Comparison of ENCODE assay signal across 24 mouse cellular contexts in the genomic region with DNA sequence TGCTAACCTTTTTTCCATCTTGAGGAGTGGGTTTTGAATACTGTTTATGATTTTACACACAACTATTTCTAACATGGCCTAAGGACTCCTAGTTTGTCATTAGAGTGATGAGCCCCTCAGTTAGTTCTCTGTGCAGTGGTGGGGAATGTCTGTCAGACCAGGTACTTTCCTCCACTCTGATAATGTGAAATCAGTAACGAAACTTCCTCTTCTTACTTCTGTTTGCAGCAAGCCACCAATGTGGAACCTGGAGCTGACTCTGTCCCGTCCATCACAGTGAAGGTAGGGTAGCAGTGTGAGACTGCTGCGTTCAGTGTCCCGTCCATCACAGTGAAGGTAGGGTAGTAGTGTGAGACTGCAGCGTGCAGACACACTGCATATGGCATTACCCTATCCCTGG.
DNase-seq lines count a peak whose midpoint lies in the region; ATAC-seq and TF ChIP-seq lines count a peak whose summit lies in the region.
"Had no signal": no experiment of that assay in that cellular context is flagged by ENCODE, and none has a peak within 500 bp of the region (broad histone marks: within the 10 kb centered on the region; RNA-seq: fewer than 3 reads in every experiment).

No protein-coding gene starts in this region.

- H3K27me3 ChIP-seq in MEL (ENCODE audit: control insufficient read depth in 1 of 2, insufficient read depth in 2 of 2, low read length in 2 of 2): no peaks in the 10 kb centered on the region
- H3K27me3 ChIP-seq in megakaryocyte, embryonic 14.5 days (replicated peaks): no peaks in the 10 kb centered on the region
- H3K27me3 ChIP-seq in splenic B cell, adult 2 months (ENCODE audit: control insufficient read depth, insufficient read depth, low read length, poor library complexity, severe bottlenecking): no peaks in the 10 kb centered on the region
- H3K27me3 ChIP-seq in midbrain, embryonic 15.5 days (replicated peaks): no peaks in the 10 kb centered on the region
- H3K27me3 ChIP-seq: embryonic facial prominence, embryonic 13.5 days; forebrain, embryonic 12.5 days; forebrain, embryonic 15.5 days; hindbrain, embryonic 12.5 days; hindbrain, embryonic 15.5 days had no signal

- H3K4me2 ChIP-seq in midbrain, embryonic 15.5 days: no peak overlapping the region
- H3K4me2 ChIP-seq: embryonic facial prominence, embryonic 13.5 days; forebrain, embryonic 12.5 days; forebrain, embryonic 15.5 days; heart, embryonic 11.5 days; hindbrain, embryonic 12.5 days; hindbrain, embryonic 15.5 days had no signal

- WGBS in midbrain, embryonic 15.5 days: 94% methylated on average over 5 of the region's 5 CpGs

- no peak overlapping the region for H3K27ac ChIP-seq in MEL (ENCODE audit: control insufficient read depth, low read depth, low read length)
- no peak overlapping the region for H3K27ac ChIP-seq in midbrain, embryonic 15.5 days
- H3K27ac ChIP-seq: embryonic facial prominence, embryonic 10.5 days; embryonic facial prominence, embryonic 13.5 days; forebrain, embryonic 12.5 days; forebrain, embryonic 15.5 days; heart, adult 2 months; hindbrain, embryonic 12.5 days; hindbrain, embryonic 15.5 days had no signal

- DNase-seq in spleen, postnatal 36 days (ENCODE audit: low spot score in 2 of 2): peak; percentile 40 to 49
- no peak for DNase-seq in spleen, adult 12 weeks (ENCODE audit: low spot score)
- DNase-seq in MEL (ENCODE audit: low read depth, low spot score): peak; percentile 57
- peak; percentile 65 for DNase-seq in splenic B cell, adult 2 months (ENCODE audit: low read depth, low spot score)
- no peak for DNase-seq in layer of hippocampus, adult 9-11 months
- DNase-seq in cerebellum, postnatal 10 days: no peak
- DNase-seq: adrenal gland, adult 2 months; adrenal gland, postnatal 14 days; cerebellum, adult 11 months; cerebellum, adult 2 months; cerebellum, postnatal 25 days; gastrocnemius, postnatal 25 days; heart, adult 2 months had no signal

- H3K9me3 ChIP-seq in MEL (replicated peaks; ENCODE audit: insufficient read depth, low read length): no peaks in the 10 kb centered on the region
- H3K9me3 ChIP-seq in megakaryocyte, embryonic 14.5 days: 0 out of 2 replicates have a peak, but pooled peaks cover 4% of the 10 kb centered on the region
- no peaks in the 10 kb centered on the region for H3K9me3 ChIP-seq in midbrain, embryonic 15.5 days
- H3K9me3 ChIP-seq: embryonic facial prominence, embryonic 10.5 days; embryonic facial prominence, embryonic 13.5 days; forebrain, embryonic 12.5 days; forebrain, embryonic 15.5 days; G1E; hindbrain, embryonic 12.5 days; hindbrain, embryonic 15.5 days had no signal

- TF ChIP-seq CTCF in MEL (IDR thresholded peaks at IDR 0.05 in 2 of 3, conservative IDR thresholded peaks at IDR 0.05 in 1 of 3; ENCODE audit: control insufficient read depth in 1 of 3, insufficient read depth in 1 of 3, low read depth in 2 of 3, low read length in 3 of 3, poor library complexity in 1 of 3, severe bottlenecking in 1 of 3): no peak

- H3K4me3 ChIP-seq in MEL (ENCODE audit: control insufficient read depth in 1 of 2, insufficient read depth in 1 of 2, low read depth in 2 of 2, low read length in 2 of 2): no peak overlapping the region
- peak overlapping the region; percentile 15 for H3K4me3 ChIP-seq in megakaryocyte, embryonic 14.5 days (replicated peaks)
- no peak overlapping the region for H3K4me3 ChIP-seq in midbrain, embryonic 15.5 days
- H3K4me3 ChIP-seq: embryonic facial prominence, embryonic 10.5 days; embryonic facial prominence, embryonic 13.5 days; erythroblast, embryonic 14.5 days; forebrain, embryonic 12.5 days; forebrain, embryonic 15.5 days; heart, adult 2 months; hindbrain, embryonic 12.5 days; hindbrain, embryonic 15.5 days had no signal

- H3K4me1 ChIP-seq in MEL (ENCODE audit: control insufficient read depth in 1 of 2, insufficient read depth in 2 of 2, low read length in 2 of 2): peaks cover 2% of the 10 kb centered on the region in 2 experiments; a peak in 1 of 4 replicates
- peaks cover 18% of the 10 kb centered on the region for H3K4me1 ChIP-seq in megakaryocyte, embryonic 14.5 days
- peaks cover 3% of the 10 kb centered on the region; the same call in 1 of the 2 replicates for H3K4me1 ChIP-seq in midbrain, embryonic 15.5 days
- H3K4me1 ChIP-seq: forebrain, embryonic 15.5 days had no signal

- H3K9ac ChIP-seq in MEL (ENCODE audit: control insufficient read depth, low read depth, low read length, poor library complexity, severe bottlenecking): no peak overlapping the region
- no peak overlapping the region for H3K9ac ChIP-seq in midbrain, embryonic 15.5 days
- H3K9ac ChIP-seq: embryonic facial prominence, embryonic 13.5 days; forebrain, embryonic 12.5 days; forebrain, embryonic 15.5 days; hindbrain, embryonic 12.5 days; hindbrain, embryonic 15.5 days had no signal

- no peak for ATAC-seq in midbrain, embryonic 15.5 days (replicated peaks)
- ATAC-seq: forebrain, embryonic 15.5 days had no signal

- no peak for TF ChIP-seq POLR2A in MEL (IDR thresholded peaks at IDR 0.05; ENCODE audit: control insufficient read depth in 1 of 2, insufficient read depth in 1 of 2, low read depth in 1 of 2, low read length in 2 of 2, poor library complexity in 1 of 2)

- TF ChIP-seq RAD21 in MEL (IDR thresholded peaks at IDR 0.05; ENCODE audit: low read depth, low read length): no peak

- no peak; a peak in 1 of 4 replicates for TF ChIP-seq EP300 in MEL (IDR thresholded peaks at IDR 0.05; ENCODE audit: low read depth in 1 of 2, low read length in 2 of 2)

- no peaks in the 10 kb centered on the region for H3K79me2 ChIP-seq in MEL (ENCODE audit: control insufficient read depth, insufficient read depth, low read length, poor library complexity)

- no peaks in the 10 kb centered on the region; a peak in 1 of 4 replicates for H3K36me3 ChIP-seq in MEL (ENCODE audit: control insufficient read depth in 1 of 2, insufficient read depth in 2 of 2, low read length in 2 of 2)
- peaks cover 3% of the 10 kb centered on the region for H3K36me3 ChIP-seq in megakaryocyte, embryonic 14.5 days (replicated peaks; ENCODE audit: low read length)
- no peaks in the 10 kb centered on the region for H3K36me3 ChIP-seq in splenic B cell, adult 2 months (ENCODE audit: control insufficient read depth, insufficient read depth, low read length, poor library complexity, severe bottlenecking)
- no peaks in the 10 kb centered on the region for H3K36me3 ChIP-seq in midbrain, embryonic 15.5 days (replicated peaks)
- H3K36me3 ChIP-seq: embryonic facial prominence, embryonic 10.5 days; embryonic facial prominence, embryonic 13.5 days; forebrain, embryonic 12.5 days; forebrain, embryonic 15.5 days; hindbrain, embryonic 12.5 days; hindbrain, embryonic 15.5 days had no signal

TF ChIP-seq in MEL, 35 proteins besides CTCF, POLR2A, EP300 and RAD21:
- TF ChIP-seq TCF12 (IDR thresholded peaks at IDR 0.05; ENCODE audit: low read depth, low read length) (no peak), GATA1 (IDR thresholded peaks at IDR 0.05; ENCODE audit: low read depth, low read length) (0 out of 2 replicates have a peak, but pooled peaks have one; percentile 11), POLR2AphosphoS5 (IDR thresholded peaks at IDR 0.05; ENCODE audit: borderline replicate concordance, low read depth, low read length) (peak; percentile 44; the same call in 1 of the 2 replicates)

Comparison
In these comparisons a context has a peak if more than half of its experiments do, and no peak if none do; other contexts are left out.
1. DNase-seq: peak in spleen, postnatal 36 days (2 of 2), MEL (single experiment) and splenic B cell, adult 2 months (single experiment); none in spleen, adult 12 weeks (single experiment), layer of hippocampus, adult 9-11 months (single experiment) and cerebellum, postnatal 10 days (0 of 2).